Mouse (Mus musculus) spleen, adult 2 months (tissue): Measurements from ENCODE around the gene Rab43.

Experiments
- CTCF ChIP-seq: fragments of 200-500 bp; IDR thresholded peaks from 2 replicates; pipeline ENCODE4 v1.5.1; 2011; ENCODE audit warnings: mild to moderate bottlenecking, inconsistent platforms; ENCODE audit not compliant: insufficient read depth, insufficient read length, insufficient replicate concordance; ENCODE audit errors: extremely low read depth
- POLR2A ChIP-seq: fragments of 200-500 bp; IDR thresholded peaks from 2 replicates; pipeline ENCODE4 v1.6.1; 2011; ENCODE audit warnings: low read depth, low read length, inconsistent platforms

DNA sequence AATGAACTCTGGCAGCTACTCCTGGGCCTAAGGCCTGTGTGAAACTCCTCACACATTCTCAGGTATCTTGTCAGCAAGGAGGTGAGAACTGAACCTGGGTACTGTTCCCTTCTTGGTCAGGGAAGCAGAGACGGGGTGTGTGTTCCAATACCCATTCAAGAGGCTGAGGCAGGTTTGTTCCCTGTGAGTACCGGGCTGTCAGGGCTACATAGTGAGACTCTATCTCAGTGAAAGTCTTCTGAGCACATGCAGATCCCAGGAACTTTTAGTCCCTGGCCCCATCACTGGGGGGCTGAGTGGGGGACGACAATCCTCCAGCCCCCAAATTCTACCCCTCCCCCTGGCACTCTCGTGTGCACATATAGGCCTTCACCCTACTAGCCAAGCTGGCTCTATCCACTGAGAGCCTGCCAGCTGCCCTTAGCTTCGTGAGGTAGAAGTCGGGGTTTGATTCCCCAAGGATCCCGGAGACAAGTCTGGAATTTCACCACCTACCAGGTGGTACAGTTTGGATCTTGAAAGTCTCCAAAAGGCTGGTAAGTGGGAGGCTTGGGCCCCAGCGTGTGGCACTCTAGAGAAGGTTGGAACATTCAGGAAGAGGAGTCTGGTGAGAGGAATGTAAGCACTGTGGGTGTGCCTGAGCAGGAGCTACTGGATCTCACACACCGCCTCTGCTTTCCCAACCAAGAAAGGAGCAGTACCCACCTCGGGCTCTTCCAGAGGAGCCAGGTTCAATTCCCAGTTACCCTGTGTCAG lies 31.2 kb downstream of the Rab43 start:
- TF ChIP-seq POLR2A (no peak), CTCF (no peak)
